Mouse (Mus musculus) heart, postnatal 0 days (tissue): ENCODE data around the gene Rgs13. TPM values are rescaled to one million over a fixed set of nuclear protein-coding genes. Genes with fewer than 3 reads are reported as not detected.

ENCODE experiments used
- ATAC-seq: fragments of 200-750 bp; cut with Nextera tagmentation; 2 replicates; pipeline ENCODE4 v1.8.0; 2017; ENCODE audit warnings: low read depth, moderate number of reproducible peaks, moderate library complexity; ENCODE audit not compliant: insufficient read depth
- DNase-seq: peaks from one replicate; pipeline ENCODE4 v3.0.0-alpha.2; 2016; ENCODE audit warnings: low spot score
- H3K27ac ChIP-seq: fragments of 300-500 bp; sonication (generic); 2 replicates; pipeline ENCODE4 v1.5.1; 2014; ENCODE audit warnings: low read depth, mild to moderate bottlenecking
- H3K27me3 ChIP-seq: fragments of 300-500 bp; sonication (generic); 2 replicates; pipeline ENCODE4 v1.6.1; 2014; ENCODE audit warnings: low read length, mixed read lengths; ENCODE audit not compliant: control insufficient read depth, insufficient read depth
- H3K36me3 ChIP-seq: fragments of 300-500 bp; sonication (generic); replicated peaks from 2 replicates; pipeline ENCODE4 v1.6.1; 2014; ENCODE audit warnings: low read length, mixed read lengths; ENCODE audit not compliant: control insufficient read depth, insufficient read depth
- H3K4me1 ChIP-seq: fragments of 300-500 bp; sonication (generic); 2 replicates; pipeline ENCODE4 v1.6.1; 2014; ENCODE audit warnings: antibody characterized with exemption; ENCODE audit not compliant: control insufficient read depth, insufficient read depth
- H3K4me2 ChIP-seq: fragments of 300-500 bp; sonication (generic); 2 replicates; pipeline ENCODE4 v1.6.1; 2014; ENCODE audit warnings: low read depth, mild to moderate bottlenecking, low read length, moderate library complexity
- H3K4me3 ChIP-seq: fragments of 300-500 bp; sonication (generic); 2 replicates; pipeline ENCODE4 v1.5.1; 2014; ENCODE audit warnings: low read depth, low read length
- H3K9ac ChIP-seq: fragments of 300-500 bp; sonication (generic); replicated peaks from 2 replicates; pipeline ENCODE4 v1.6.1; 2014; ENCODE audit warnings: low read depth, low read length, mixed read lengths
- H3K9me3 ChIP-seq: fragments of 300-500 bp; sonication (generic); replicated peaks from 2 replicates; pipeline ENCODE4 v1.6.1; 2016; ENCODE audit warnings: low read length; ENCODE audit not compliant: control insufficient read depth
- CTCF ChIP-seq: IDR thresholded peaks from 2 replicates; pipeline ENCODE4 v1.5.1; 2016; ENCODE audit warnings: antibody characterized with exemption, control low read depth, low read depth
- EP300 ChIP-seq: IDR thresholded peaks from 2 replicates; pipeline ENCODE4 v1.6.1; 2016; ENCODE audit warnings: antibody characterized with exemption, low read depth
- WGBS: fragments of 180-500 bp; shearing (Covaris S2); extraction: QIAGEN DNeasy Blood & Tissue Kit; methylation state at CpG from one replicate; pipeline ENCODE4 v1.1.7; 2014; 5-methylcytosine and 5-hydroxymethylcytosine counted together
- polyA plus RNA-seq: library from polyadenylated mRNA; unstranded; fragments of >200 nt; fragmentation: Nextera tagmentation; extraction: Ambion mirVana; gene quantifications from 2 replicates; pipeline ENCODE4 v1.2.1, GENCODE M21; 2015
- total RNA-seq: library from RNA; depleted of rRNA; stranded (reverse); fragments of >200 nt; gene quantifications from 2 replicates; pipeline ENCODE4 v1.2.3, GENCODE M21; 2014; ENCODE audit warnings: low replicate concordance

Gene Rgs13
- total and polyA plus RNA-seq, 2 experiments from 2014 or later = 0.23 TPM; not detected in 1

DNA sequence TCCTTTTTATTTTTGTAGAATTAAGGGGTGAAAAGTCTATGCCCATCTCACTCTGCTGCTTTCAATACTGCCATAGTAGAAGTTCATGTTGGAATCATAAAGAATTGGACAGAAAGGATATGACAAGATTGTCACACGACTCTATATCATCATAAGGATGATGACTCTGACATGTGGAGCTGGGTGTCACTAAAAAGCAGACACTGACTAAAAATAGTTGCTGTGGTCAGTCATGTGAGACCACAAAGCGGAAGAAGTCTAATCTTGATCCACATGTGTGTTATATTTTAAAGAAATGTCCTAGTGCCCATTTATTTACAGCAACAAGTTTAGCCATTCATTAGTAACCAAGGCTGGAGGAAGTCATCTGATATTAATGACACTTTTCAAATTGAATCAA lies 23.3 kb upstream of the Rgs13 start:
- DNase-seq (peak; percentile 13), ATAC-seq (no peak)
- WGBS = 35% methylated on average over 2 of the region's 2 CpGs
- TF ChIP-seq CTCF (no peak), EP300 (no peak)
- H3K4me3 ChIP-seq = no peak overlapping the region
- H3K36me3 ChIP-seq = no peaks in the 10 kb centered on the region
- H3K4me1 ChIP-seq = no peaks in the 10 kb centered on the region
- no peaks in the 10 kb centered on the region for H3K9me3 ChIP-seq
- H3K9ac ChIP-seq = no peak overlapping the region
- H3K27me3 ChIP-seq = no peaks in the 10 kb centered on the region
- no peak overlapping the region for H3K4me2 ChIP-seq
- H3K27ac ChIP-seq = no peak overlapping the region

DNA sequence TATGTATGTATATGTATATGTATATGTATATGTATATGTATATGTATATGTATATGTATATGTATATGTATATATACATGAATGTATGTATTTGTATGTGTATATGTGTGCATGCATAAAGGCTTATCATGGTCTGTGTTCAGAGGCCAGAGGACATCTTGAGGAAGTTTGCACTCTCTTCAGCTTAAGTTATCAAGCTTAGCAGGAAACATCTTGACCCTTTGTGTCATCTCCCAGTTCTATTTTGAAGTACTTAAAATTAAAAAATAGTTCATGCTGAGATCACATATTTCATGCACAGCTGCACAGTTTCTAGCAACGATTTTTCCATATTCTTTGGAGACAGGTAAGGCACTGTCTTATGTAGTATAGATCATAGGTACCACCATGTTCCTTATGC lies 22.4 kb upstream of the Rgs13 start:
- ATAC-seq = no peak

GRCm38 (mm10) chr1:144197684-144198083 lies 20.5 kb upstream of the Rgs13 start:
- Histone ChIP-seq H3K9ac (no peak overlapping the region), H3K4me2 (no peak overlapping the region), H3K4me1 (no peaks in the 10 kb centered on the region), H3K27me3 (no peaks in the 10 kb centered on the region), H3K36me3 (no peaks in the 10 kb centered on the region), H3K27ac (no peak overlapping the region), H3K4me3 (no peak overlapping the region), H3K9me3 (no peaks in the 10 kb centered on the region)
- DNase-seq = peak; percentile 54
- ATAC-seq = no peak
- 32% methylated on average over 3 of the region's 3 CpGs for WGBS
- TF ChIP-seq CTCF (peak; percentile 68), EP300 (no peak)

More for the DNA sequence above, 22.4 kb upstream of the Rgs13 start:
- no peak overlapping the region for H3K27ac ChIP-seq
- no peaks in the 10 kb centered on the region for H3K9me3 ChIP-seq
- H3K9ac ChIP-seq = no peak overlapping the region
- no peaks in the 10 kb centered on the region for H3K36me3 ChIP-seq
- DNase-seq = no peak
- H3K4me3 ChIP-seq = no peak overlapping the region
- H3K4me2 ChIP-seq = no peak overlapping the region
- no peaks in the 10 kb centered on the region for H3K27me3 ChIP-seq
- WGBS = 39% methylated on average over 1 of the region's 1 CpGs
- no peak for TF ChIP-seq CTCF
- no peak for TF ChIP-seq EP300
- no peaks in the 10 kb centered on the region for H3K4me1 ChIP-seq

DNA sequence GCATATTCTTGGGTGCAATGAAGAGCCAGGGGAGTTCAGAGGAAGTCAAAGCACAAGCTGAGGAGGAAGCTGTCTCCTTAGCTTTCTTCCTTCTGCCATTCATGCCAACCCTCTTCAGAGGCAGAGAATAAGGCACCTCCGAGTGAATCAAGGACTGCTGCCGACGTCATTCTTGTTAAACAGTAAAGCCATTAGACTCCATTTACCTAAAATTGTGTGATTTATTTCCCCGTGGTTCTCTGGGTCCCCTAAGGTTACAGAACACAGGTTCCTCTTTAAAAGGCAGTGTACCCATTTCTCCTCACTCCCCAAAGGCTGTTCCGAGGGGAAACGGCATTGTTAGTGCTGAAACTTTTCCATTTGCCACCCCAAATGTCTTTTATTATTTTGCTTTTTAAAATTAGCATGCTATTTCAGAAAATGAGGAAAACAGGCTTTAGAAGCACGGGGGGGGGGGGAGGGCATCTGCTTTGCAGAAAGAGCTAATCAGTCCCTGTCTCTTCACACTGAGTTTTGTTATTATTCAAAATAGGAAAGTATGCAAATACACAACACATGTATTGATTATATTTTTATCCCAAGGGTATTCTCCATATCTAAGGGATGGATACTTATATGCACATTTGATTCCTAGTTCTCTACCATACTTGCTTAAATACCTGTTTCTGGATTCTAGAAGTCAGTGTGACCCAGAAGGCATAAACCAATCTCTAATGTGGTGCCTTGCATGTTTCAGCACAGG lies 9.7 kb upstream of the Rgs13 start:
- no peaks in the 10 kb centered on the region for H3K9me3 ChIP-seq
- TF ChIP-seq EP300 = no peak
- TF ChIP-seq CTCF = no peak
- 58% methylated on average over 7 of the region's 7 CpGs for WGBS
- ATAC-seq = no peak
- no peaks in the 10 kb centered on the region for H3K27me3 ChIP-seq
- no peak overlapping the region for H3K4me3 ChIP-seq
- no peaks in the 10 kb centered on the region for H3K4me1 ChIP-seq
- H3K36me3 ChIP-seq = no peaks in the 10 kb centered on the region
- H3K4me2 ChIP-seq = no peak overlapping the region
- H3K9ac ChIP-seq = no peak overlapping the region
- DNase-seq = no peak
- H3K27ac ChIP-seq = no peak overlapping the region

- ATAC-seq = no peak
- Histone ChIP-seq H3K27ac (no peak overlapping the region), H3K9ac (no peak overlapping the region), H3K9me3 (no peaks in the 10 kb centered on the region), H3K4me1 (no peaks in the 10 kb centered on the region), H3K4me2 (no peak overlapping the region), H3K27me3 (no peaks in the 10 kb centered on the region), H3K4me3 (no peak overlapping the region), H3K36me3 (no peaks in the 10 kb centered on the region)
- WGBS = 59% methylated on average over 4 of the region's 4 CpGs
- DNase-seq = no peak
- TF ChIP-seq CTCF (no peak), EP300 (no peak)
Measured at GRCm38 (mm10) chr1:144184955-144185715, 8.0 kb upstream of the Rgs13 start.
